Mouse (Mus musculus) granulocyte monocyte progenitor cell, adult 5-6 weeks (primary cell): ENCODE measurements around the gene Ttc39b. TPM values are rescaled to one million over a fixed set of nuclear protein-coding genes. Genes with fewer than 3 reads are reported as not detected.

Experiments used
- ATAC-seq: replicated peaks from 2 replicates; pipeline ENCODE4 v1.8.0; 2016; ENCODE audit warnings: mild to moderate bottlenecking, moderate TSS enrichment, inconsistent platforms; ENCODE audit not compliant: poor library complexity, severe bottlenecking
- total RNA-seq, 2 experiments: library from RNA; stranded (forward) in 1 of 2; stranded (reverse) in 1 of 2; fragments of 200-712, 200-1000 nt in 1 of 2; fragments of >200 nt in 1 of 2; fragmentation: Nextera tagmentation in 1 of 2; gene quantifications; 2 replicates each; pipeline ENCODE4 v1.2.3; 2014 to 2017

Ttc39b gene
- total RNA-seq, 2 experiments from 2014 or later, result 0.19 to 0.26 TPM

GRCm38 (mm10) chr4:83282424-83282823 lies 41.6 kb downstream of the Ttc39b start:
- peak; percentile 15 for ATAC-seq

DNA sequence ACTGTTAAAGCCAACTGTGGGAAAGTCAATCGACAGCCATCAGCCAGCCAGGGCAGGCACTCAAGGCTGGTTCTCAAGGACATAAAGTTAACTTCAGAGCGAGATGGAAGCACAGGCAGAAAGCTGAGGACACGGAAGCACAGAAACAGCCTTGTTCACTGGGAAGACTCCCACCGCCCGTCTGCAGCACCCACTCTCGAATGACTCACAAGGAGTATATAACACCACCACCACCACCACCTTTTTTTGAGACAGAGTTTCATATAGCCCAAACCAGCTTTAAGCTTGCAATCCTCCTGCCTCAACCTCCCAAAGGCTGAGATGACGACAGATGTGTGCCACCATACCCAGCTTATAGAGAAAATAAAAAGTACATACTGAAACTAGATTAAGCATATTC lies 44.8 kb downstream of the Ttc39b start:
- ATAC-seq, result no peak

- ATAC-seq, result no peak
Observed at GRCm38 (mm10) chr4:83274241-83274640, 49.8 kb downstream of the Ttc39b start.

GRCm38 (mm10) chr4:83273616-83274050 lies 50.4 kb downstream of the Ttc39b start:
- peak; percentile 92 for ATAC-seq

DNA sequence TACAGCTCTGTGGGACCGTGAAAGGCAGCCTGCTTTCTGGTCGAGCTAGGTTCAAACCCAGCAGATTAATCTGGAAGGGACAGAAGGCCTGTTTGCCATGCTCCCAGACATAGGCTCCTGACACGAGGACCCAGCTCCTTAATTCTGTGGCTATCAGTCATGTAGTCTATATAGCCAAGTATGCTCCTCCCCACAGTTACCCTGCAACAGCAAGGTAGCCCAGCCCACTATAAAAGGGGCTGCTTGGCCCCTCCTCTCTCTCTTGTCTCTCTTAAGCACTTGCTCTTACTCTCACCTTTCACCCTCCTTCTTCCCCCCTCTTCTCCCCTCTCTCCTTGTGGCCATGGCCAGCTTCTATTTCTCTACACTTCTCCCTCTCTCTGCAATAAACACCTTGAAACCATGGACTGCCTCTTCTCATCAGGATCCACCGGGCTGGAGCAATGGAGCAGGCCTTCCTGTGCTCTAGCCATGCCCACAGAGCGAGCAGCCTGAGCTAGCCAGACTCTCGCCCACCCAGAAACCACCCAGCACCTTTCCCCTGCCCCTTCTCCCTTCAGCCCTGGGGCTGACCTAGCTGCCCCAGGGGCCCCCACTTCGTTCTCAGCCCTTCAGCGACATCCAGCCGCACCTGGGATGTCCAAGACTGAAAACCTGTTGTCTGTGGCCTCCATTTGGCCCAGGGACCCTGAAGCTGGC lies 51.0 kb downstream of the Ttc39b start:
- peak; percentile 2; the same call in 1 of the 2 replicates for ATAC-seq

DNA sequence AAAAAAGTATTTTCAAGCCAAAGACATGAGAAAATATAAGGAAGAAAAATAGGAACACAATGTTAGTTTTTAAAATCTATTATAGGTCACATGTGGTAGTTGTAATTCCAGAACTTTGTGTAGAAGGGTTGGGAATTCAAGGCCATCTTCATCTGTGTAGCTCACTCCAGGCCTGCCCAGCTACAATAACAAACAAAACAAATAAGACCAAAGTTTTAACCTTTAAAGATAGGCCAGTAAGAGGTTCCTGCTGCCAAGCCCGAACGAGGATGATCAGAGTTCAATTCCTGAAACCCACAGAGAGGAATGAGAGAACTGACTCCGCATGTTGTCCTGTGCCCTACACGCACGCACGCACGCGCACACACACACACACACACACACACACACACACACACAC lies 53.6 kb downstream of the Ttc39b start:
- ATAC-seq, result no peak

DNA sequence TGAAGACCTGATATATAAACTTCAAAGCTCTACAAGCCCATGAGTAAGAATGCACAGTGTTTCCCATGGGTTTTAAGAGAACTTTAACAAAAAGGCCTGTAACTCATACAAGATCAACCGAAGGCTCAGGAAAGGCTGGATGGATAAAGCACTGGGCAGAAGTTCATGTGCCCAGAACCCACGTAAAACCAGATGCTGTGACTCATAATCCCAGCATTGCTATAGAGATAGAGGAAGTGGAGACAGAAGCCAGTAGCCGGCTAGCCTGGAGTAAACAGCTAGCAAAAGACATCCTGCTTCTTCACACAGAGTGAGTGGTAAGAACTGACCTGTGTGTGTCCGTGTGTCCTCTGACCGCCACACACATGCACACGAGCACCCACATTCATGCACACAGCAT lies 54.4 kb downstream of the Ttc39b start:
- peak; percentile 47 for ATAC-seq

GRCm38 (mm10) chr4:83265926-83266692 lies 57.9 kb downstream of the Ttc39b start:
- peak; percentile 65 for ATAC-seq

DNA sequence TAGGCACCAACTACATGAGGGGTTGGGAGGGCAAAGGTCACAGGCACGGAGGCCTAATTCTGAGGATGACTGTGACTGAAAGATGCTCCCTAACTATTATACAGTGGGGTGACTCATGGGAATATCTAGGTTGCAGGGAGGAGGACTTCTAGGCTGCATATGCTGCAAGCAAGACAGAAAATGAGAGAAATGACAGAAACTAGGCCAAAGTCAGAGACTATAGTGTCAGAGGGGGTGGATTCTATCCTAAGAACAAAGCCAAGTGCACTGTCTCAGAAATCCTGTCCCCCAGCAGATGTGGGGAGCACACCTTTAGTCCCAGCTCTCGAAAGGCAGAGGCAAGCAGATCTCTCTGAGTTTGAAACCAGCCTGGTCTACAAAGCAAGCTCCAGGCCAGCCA lies 59.2 kb downstream of the Ttc39b start:
- ATAC-seq, result no peak

DNA sequence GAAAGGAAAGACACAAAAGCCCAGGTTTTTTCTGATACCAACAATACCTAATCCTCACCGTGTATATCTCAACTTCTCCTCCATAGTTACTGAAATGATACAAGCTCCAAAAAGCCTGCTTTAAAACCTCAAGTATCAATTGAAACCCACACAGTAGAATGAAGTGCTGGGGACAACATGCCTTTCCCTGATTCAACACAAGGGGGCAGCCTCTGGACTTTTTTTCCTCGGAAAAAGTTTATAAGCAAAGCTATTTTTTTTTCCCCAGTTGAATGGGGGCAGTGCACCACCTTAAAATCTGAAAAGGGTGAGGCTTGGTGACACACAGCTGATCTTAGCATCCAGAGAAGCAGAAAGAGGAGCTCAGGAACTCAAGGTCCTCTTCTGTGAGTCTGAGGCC lies 62.1 kb downstream of the Ttc39b start:
- no peak; the same call in 1 of the 2 replicates for ATAC-seq

- ATAC-seq, result no peak
Observed at GRCm38 (mm10) chr4:83259690-83260089, 64.4 kb downstream of the Ttc39b start.

- no peak for ATAC-seq
Observed at GRCm38 (mm10) chr4:83258273-83258672, 65.8 kb downstream of the Ttc39b start.

GRCm38 (mm10) chr4:83257279-83258260 lies 66.5 kb downstream of the Ttc39b start:
- no peak for ATAC-seq

GRCm38 (mm10) chr4:83256779-83257178 lies 67.3 kb downstream of the Ttc39b start:
- ATAC-seq, result no peak

DNA sequence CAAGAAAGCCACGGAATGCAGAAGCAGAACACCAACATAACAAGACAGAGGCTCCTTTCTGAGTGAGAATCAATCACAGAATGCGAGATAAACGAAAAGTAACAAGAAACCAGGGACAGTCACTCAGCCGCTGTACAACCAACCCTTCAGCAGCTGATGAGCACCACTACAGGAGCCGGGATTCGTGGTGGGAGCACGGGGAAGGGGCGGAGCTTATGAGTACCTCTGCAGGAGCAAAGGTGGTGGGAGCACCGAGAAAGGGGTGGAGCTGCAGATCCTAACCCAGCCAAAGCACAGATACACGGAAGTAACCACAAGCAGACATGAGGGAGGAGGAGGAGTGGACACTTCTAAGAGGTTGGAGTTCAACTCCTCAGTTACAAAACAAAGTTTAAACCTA lies 69.1 kb downstream of the Ttc39b start:
- no peak for ATAC-seq

DNA sequence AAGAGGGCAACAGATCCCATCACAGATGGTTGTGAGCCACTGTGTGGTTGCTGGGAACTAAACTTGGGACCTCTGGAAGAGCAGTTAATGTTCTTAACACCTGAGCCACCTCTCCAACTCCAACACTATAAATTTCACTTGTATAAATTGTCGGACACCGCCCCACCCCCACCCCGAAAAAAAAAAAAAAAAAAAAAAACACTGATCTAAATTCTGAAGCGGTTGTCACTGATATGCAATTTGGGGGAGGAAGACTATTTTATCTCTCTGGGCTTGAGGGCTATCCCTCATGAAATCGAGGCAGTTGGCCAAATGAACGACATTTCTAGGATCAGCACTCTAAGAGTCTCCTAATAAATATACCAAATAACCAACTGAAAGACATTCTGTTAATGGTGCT lies 70.4 kb downstream of the Ttc39b start:
- ATAC-seq, result no peak

DNA sequence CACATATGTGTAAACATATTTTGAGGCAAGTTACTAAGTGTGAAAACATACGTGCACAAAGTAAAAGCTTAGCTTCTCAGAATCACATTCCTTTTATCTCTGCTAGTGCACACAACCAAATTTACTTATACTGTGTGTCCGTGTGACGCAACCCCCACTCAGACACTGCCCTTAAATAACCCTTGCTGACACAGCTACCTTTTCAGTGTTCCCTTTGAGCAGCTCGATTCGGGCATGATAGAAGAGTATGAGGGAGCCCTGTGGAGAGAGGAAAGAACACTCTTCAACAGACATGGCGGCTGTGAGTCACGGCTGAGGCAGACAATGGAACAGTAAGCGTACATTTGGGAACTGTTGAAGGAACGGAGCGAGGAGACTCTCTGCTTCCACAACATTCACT lies 80.3 kb downstream of the Ttc39b start:
- 0 out of 2 replicates have a peak, but pooled peaks have one; percentile 17 for ATAC-seq

- ATAC-seq, result 0 out of 2 replicates have a peak, but pooled peaks have one; percentile 35
Observed at GRCm38 (mm10) chr4:83241630-83242029, 82.4 kb downstream of the Ttc39b start.

GRCm38 (mm10) chr4:83237656-83238055 lies 86.4 kb downstream of the Ttc39b start:
- ATAC-seq, result no peak

DNA sequence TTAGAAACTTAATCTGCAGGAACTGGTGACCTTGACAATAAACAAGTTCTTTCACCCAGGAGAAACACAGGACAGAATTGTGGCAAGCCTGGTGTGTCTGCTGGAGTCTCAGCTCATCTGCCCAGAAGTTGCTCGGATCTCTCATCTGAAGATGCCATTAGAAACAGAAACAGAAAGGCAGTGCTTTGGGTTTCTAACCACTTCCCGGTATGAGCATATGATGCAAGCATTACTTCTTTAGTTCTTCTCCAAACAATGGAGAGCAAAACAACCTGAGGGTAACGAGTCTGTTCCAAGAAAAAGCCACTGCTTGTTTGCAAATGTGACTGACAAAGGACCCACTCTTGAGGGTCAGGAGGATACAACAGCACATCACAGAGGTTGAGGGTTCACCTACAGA lies 88.8 kb downstream of the Ttc39b start:
- ATAC-seq, result peak; percentile 65
